Comparison of ENCODE assay signal across 16 mouse cellular contexts in genomic region chr4:32787110-32787509, GRCm38 (mm10).
"Had no signal": no experiment of that assay in that cellular context is flagged by ENCODE, and none has a peak within 500 bp of the region (broad histone marks: within the 10 kb centered on the region; RNA-seq: fewer than 3 reads in every experiment).

No protein-coding gene starts in this region.

- H3K4me3 ChIP-seq: neural tube, embryonic 12.5 days; neural tube, embryonic 13.5 days; neural tube, embryonic 15.5 days; stomach, embryonic 15.5 days had no signal

- H3K9me3 ChIP-seq: neural tube, embryonic 12.5 days; neural tube, embryonic 13.5 days; neural tube, embryonic 15.5 days; stomach, embryonic 15.5 days had no signal

- H3K9ac ChIP-seq: neural tube, embryonic 12.5 days; neural tube, embryonic 13.5 days; neural tube, embryonic 15.5 days; stomach, embryonic 15.5 days had no signal

- H3K27ac ChIP-seq: neural tube, embryonic 12.5 days; neural tube, embryonic 13.5 days; neural tube, embryonic 15.5 days; stomach, embryonic 15.5 days; stomach, postnatal 0 days had no signal

- H3K36me3 ChIP-seq: neural tube, embryonic 12.5 days; neural tube, embryonic 13.5 days; neural tube, embryonic 15.5 days; stomach, embryonic 15.5 days had no signal

- H3K4me1 ChIP-seq: neural tube, embryonic 12.5 days; neural tube, embryonic 13.5 days; neural tube, embryonic 15.5 days; stomach, embryonic 15.5 days had no signal

- H3K27me3 ChIP-seq: neural tube, embryonic 12.5 days; neural tube, embryonic 13.5 days; neural tube, embryonic 15.5 days; stomach, embryonic 15.5 days had no signal

- H3K4me2 ChIP-seq: neural tube, embryonic 12.5 days; neural tube, embryonic 13.5 days; neural tube, embryonic 15.5 days; stomach, embryonic 15.5 days had no signal

- DNase-seq: retina, postnatal 1 day; right cerebral cortex, adult 18-20 months; right cerebral cortex, postnatal 14 days; right cerebral cortex, postnatal 25 days; right cerebral cortex, postnatal 4 days; spleen, adult 18-20 months; thymus, adult 18-20 months; thymus, adult 2 months; thymus, postnatal 14 days; thymus, postnatal 25 days; thymus, postnatal 36 days had no signal
